Mouse (Mus musculus) ZHBTc4 (cell line): ENCODE results near the gene Ldb3.

Experiments used
- DNase-seq: peaks from one replicate; pipeline ENCODE4 v3.0.0-alpha.2; 2011; ENCODE audit warnings: low read depth, low spot score

The Ldb3 gene

GRCm38 (mm10) chr14:34561647-34562046 is 26.8 kb downstream of the Ldb3 start:
- no peak for DNase-seq

DNA sequence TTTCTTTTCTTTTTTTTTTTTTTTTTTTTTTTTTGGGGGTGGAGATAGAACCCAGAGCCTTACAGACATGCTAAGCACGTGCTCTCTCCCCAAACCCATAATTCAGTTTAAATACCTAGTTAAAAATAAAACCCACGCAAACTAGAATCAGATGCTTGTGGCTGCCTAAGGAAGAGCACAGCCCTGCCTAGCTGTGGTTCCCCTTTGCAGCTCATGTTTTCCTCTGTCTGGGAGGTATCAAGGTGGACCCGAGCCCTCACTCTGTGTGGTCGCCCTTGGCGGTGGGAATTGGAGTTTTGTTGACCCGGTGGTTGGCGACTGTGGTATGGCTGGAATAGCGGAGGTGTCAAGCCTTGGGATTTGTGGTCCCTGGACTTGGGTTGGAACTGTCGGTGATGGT is 29.5 kb downstream of the Ldb3 start:
- no peak for DNase-seq

DNA sequence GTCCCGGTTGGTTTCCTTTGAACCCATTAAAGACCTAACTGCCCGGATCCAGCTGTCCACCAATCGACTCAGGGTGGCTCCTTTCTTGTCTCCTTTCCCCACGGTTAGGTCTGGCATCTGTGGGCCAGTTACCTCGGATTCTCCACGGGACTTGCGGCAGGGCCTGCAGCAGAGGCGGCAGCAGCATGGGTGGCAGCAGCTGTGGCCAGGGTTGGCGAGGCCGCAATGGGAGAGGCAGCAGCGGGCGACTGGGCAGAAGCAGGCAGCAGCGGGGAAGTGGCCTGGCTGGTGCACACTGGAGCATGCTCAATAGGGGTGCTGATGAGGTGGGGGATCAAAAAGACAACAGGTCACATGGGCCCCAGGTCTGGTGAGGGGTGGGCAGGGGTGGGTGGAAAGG is 33.3 kb downstream of the Ldb3 start:
- DNase-seq, result peak; percentile 12

- no peak for DNase-seq
These were observed 34.4 kb downstream of the Ldb3 start for GRCm38 (mm10) chr14:34554047-34554446.

DNA sequence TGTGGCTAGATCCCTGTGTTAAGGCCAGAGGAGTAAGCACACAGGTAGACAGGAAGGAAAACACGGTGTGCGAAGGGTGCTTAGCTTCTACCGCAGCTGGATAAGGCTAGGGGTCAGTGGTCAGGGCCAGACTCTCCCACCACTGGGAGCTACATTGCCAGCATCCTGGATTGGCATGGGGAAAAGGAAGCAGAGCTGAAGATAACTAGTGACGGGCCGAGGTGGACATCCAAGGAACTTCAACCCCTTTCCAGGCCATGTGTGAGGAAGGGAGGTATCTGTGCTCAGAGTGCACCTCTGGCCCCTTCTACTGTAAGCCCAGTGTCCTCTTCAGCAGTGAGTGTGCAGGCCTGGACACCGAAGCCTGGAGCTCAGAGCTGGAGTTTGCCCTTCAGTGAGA is 35.0 kb downstream of the Ldb3 start:
- DNase-seq, result no peak

DNA sequence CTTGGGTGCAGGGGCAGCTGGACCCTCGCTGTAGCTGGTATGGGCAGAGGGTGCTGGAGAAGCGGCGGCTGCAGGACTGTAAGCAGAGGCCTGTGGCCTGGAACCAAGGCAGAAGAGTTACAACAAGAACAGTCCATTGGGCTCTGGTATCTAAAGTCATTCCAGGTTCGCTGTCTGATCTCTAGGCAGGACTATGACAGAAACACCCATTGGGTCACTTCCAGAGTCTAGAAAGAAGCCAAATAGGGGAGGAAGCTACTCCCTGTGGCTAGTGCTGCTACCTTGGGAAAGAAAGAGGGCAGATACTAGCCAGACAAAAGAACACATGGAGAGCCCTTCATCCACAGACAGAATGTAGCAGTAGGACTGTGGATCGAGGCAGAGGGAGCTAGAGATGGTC is 36.3 kb downstream of the Ldb3 start:
- DNase-seq, result no peak

DNA sequence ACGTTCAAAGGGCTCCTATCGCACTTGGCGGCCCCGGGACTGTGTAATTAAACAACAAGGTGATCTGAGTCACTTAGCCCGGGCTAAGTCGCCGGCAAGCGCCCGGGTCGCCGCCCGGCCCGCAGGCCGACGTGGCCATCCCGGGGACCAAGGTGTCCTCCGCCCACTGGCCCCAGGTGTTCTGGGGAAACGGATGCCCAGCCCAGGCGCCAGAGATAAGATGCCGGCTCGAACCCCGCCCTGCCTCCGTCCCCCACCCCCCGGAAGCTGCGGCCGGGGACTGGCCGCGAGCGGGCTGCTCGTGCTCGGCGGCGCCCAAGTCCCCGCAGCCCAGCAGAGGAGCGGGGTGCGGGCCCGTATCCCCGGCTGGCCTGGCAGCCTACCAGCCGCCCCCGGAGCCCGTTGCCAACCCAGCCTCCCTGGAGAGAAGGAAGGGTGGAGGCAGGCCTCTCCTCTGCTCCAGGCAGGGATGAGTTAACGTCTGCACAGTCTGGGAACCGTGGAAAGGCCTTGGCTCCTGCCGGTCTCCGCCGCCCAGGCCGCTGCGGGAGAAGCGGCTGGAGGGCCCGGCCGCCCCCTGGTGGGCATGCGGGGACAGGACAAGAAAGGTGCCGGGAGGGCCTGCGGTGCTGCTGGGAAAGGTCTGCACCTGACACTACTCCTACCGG is 39.3 kb downstream of the Ldb3 start:
- DNase-seq, result peak; percentile 94

DNA sequence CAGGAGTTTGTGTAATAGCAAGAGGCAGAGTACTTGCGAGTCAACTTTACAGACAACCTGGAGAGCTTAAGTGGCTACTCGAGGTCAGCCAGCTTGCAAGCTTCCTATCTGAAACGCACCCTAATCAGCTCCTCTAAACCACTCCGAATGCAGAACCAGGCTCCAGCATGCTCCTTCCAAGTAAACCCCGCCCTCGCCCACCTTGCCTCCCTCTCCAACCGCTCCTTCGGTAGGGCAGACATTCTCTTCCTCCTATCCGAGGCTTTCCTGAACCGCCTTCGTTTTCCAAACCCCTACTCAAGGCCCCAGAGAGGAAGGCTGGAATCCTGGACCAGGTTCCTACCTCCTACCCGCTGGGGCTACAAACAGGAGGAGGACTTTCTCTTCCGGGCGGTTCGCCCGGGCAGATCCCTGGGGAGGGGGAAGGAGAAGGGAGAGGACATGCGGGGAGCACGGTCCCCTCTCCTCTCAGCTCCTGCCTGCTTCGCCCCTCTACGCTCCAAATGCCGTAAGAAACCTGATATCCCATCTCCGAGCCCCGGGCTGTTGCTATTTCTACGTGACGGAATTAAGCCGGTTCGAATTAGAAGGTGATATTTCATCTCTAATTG is 40.0 kb downstream of the Ldb3 start:
- DNase-seq, result peak; percentile 89

DNA sequence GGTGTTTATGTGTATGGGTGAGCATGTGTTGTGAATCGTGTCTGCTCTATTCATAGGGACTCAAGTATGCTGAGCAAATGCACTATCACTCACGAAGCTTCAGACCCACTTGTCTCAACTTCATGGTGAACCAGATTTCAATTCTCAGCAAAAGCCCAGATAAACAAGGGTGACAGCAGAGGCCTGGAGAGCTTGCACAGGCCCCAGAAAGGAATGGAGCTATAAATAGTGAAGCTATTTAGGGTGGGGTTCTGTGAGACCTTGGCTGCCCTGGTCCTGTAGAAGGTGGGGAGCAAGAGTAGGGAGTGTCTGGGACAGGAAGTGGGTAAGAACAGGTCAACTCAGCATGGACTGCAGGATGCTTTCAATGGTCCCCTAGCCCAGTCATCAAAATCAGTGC is 43.9 kb downstream of the Ldb3 start:
- DNase-seq, result no peak

- DNase-seq, result no peak
These were observed 44.5 kb downstream of the Ldb3 start for GRCm38 (mm10) chr14:34544001-34544400.

GRCm38 (mm10) chr14:34543596-34543995 is 44.9 kb downstream of the Ldb3 start:
- no peak for DNase-seq

DNA sequence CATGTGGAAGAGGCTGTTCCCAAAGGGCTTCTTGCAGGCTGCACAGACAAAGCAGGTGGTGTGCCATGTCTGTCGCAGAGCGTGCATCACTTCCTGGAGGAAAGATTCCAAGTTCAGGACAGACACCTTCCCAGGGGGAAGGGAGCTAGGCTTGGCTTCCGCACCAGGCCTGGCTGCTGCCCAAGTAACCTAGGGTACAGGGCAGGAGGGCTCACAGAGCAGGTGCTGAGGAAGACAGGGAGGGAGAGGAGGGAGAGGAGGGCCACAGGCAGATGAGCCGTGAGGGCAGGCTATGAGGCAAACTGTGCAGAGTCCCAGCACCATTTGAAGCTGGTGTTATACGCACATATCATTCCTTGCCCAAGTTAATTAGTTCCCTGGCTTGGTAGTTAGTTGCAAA is 46.6 kb downstream of the Ldb3 start:
- DNase-seq, result no peak

DNA sequence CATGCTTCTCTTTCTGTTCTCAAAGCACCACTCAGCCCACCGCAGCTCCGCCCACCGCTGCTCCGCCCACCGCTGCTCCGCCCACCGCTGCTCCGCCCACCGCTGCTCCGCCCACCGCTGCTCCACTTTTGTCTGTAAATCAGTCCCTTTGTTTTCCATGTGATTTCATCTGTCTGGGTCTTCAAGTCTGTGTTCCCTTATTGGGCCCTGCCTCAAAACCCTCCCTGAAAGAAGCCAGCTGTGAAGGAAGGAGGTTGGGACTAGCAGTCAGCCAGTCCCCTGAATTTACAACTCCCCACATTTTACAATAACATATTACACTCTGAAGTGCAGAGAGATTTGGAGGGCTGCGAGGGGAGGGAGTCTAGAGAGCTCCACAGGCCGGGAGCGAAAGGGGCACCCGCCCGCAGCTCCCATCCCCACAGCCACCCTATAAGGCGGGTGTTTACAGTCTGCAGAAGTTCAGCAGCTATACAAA is 47.8 kb downstream of the Ldb3 start:
- peak; percentile 70 for DNase-seq

GRCm38 (mm10) chr14:34535883-34536282 is 52.6 kb downstream of the Ldb3 start:
- no peak for DNase-seq

DNA sequence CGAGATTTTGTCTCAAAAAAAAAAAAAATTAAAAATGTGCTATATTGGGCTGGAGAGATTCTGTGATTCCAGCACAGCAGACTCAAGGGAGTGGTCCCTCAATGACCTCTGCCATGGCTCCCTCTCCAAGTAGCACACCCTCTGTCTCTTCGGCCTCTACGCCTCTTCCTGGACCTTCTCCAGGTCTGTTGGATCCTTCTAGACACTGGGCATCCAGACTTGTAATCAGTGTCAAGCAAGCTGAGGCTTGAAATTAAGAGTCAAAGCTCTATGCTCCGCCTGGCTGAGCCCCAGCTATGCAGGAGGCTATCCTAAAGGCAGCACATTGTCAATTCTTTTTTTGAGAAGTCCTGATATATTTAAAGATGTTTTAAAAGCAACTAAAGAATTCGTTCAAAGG is 54.9 kb downstream of the Ldb3 start:
- DNase-seq, result no peak

DNA sequence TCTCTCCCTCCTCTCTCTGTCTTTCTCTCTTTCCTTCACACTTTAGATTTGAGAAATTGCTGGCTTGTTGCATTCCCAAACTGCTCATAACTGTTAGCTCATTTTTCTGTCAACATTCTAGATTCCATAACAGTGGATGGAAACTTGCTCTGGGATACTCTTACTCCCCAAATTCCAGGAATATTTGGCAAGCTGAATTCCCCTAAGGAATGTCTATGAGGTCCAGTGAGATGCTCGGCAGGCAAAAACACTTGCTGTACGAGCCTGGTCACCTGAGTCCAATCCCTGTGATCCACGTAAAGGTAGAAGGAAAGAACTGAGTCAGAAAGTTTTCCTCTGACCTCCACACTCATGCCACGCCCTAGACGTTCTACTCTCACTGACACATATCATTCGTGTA is 55.9 kb downstream of the Ldb3 start:
- DNase-seq, result no peak

DNA sequence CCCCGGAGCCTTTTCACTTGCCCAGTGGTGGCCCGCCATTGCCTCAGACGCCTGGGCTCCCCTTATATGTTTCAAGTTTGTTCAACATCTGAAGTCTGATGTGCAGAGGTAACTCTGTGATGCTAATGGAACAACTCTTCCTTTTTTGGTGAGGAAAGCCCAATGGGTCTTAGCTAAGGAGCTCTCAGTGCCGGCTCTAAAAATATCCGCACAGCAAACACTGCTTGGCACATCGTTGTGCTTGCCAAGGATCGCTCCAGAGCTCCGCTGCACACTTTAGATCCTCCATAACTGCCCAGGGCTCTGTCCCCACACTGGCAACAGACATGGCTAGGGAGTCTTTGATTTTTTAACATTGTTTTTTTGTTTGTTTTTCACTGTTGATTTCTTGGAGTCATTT is 59.7 kb downstream of the Ldb3 start:
- DNase-seq, result no peak

DNA sequence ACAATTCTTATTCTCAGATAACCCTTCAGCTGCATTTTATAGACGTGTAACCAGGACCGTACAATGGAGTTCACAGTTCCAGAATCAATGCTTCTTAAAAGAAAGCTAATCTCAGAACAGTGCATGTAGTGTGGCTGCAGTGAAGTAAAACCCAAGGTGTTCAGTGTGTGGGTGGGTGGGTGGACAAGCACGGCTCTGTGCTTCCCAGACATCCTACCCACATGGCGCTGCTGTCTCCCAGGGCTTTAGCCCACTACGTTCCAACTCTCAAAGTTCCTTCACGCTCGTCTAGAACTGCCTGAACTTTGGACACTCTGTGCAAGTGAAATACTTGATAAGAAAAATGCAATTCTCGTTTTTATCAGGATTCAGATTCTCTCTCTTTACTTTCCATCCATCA is 65.8 kb downstream of the Ldb3 start, which contains the start of gene 9230112D13Rik:
TSS of gene 9230112D13Rik (minus strand) at position 101 of the 400 bp plus-strand sequence.
- DNase-seq, result no peak

DNA sequence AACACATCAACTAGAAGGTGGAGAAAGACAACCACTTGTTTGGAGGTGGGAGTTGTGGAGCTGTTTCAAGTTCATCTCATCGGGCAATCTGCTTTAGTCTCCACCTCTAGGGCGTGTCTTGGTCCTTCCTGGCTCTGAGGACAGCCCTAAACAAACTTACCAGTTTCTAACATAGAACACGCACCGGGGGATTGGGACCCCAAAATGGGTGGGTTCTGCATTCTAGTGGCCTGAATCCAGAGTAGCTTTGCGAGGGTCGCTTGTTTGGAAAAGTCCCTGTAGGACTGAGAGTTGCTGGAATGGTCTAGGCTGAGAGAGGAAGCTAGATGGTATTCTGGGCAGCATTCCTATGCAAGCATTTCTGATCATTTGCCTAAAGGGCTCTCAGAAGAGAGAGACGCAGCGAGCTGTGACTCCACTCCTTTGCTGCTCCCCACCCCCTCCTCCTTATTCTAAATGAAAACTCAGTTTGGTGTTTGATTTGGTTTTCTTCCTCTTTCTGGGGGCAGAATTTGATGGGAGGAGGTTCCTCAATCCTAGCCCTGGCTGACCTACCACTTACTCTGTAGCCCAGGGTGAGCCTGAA is 70.4 kb downstream of the Ldb3 start:
- DNase-seq, result no peak

DNA sequence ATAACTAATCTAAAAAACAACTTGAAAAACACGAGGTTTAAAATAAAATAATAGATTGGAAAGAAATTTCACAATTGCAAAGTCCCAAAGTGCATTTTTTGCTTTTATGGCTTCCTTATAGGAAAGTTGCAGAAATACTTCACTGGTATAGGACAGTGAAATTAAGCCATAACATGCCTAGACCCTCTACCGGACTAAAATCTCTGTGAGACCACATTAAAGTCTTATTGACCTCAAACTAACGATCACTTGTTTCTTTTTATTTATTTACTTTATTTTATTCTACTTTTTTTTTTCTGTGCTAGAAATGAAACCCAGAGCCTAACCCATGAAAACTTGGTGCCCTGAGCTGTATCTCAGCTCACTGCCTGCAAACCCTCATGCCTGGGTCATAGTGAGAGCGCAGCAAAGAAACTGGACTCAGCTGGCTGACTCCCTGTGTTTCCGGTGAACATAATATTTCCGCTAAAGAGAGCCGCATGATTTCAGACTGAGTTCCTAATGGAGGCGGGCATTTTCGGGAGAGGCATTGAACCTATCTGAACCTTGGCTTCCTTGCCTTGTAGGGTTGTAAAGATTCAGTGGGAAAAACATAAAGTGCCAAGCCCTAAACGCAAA is 71.4 kb downstream of the Ldb3 start:
- DNase-seq, result no peak

GRCm38 (mm10) chr14:34515860-34516259 is 72.6 kb downstream of the Ldb3 start:
- DNase-seq, result no peak

GRCm38 (mm10) chr14:34514120-34514519 is 74.4 kb downstream of the Ldb3 start:
- no peak for DNase-seq

DNA sequence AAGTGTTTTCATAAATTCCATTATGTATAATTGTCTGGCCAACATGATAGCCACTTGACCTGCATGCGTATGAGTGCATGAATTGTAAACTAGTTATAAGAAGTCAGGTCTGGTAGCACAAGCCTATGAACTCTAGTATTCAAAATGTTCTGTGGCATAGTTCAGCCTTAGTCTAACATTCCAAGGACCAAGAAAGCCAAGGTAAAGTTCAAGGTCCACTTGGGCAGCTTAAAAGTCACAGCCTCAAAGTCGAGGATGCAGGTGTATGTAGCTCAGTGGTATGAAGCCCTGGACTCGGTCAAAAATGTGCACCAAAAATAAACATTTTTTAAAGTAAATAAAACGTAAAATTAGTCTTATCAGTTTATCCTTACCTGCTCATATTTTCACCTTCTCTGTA is 75.9 kb downstream of the Ldb3 start:
- no peak for DNase-seq
